Mouse (Mus musculus) liver, postnatal 0 days (tissue): Measurements from ENCODE around the gene Qars. TPM values are rescaled to one million over a fixed set of nuclear protein-coding genes. Genes with fewer than 3 reads are reported as not detected.

Experiments
- ATAC-seq: fragments of 200-750 bp; cut with Nextera tagmentation; 2 replicates; pipeline ENCODE4 v1.8.0; 2017; ENCODE audit warnings: mild to moderate bottlenecking, moderate library complexity
- DNase-seq: peaks from one replicate; pipeline ENCODE4 v3.0.0-alpha.2; 2016
- H3K27ac ChIP-seq: fragments of 300-500 bp; sonication (generic); 2 replicates; pipeline ENCODE4 v1.5.1; 2014; ENCODE audit warnings: antibody characterized with exemption, moderate library complexity, mild to moderate bottlenecking, low read depth
- H3K27me3 ChIP-seq: fragments of 300-500 bp; sonication (generic); 2 replicates; pipeline ENCODE4 v1.6.1; 2014; ENCODE audit warnings: low read length, control low read depth, mixed read lengths; ENCODE audit not compliant: insufficient read depth
- H3K36me3 ChIP-seq: fragments of 300-500 bp; sonication (generic); replicated peaks from 2 replicates; pipeline ENCODE4 v1.6.1; 2014; ENCODE audit warnings: mild to moderate bottlenecking, control low read depth, low read length, moderate library complexity, mixed read lengths; ENCODE audit not compliant: insufficient read depth
- H3K4me1 ChIP-seq: fragments of 300-500 bp; sonication (generic); 2 replicates; pipeline ENCODE4 v1.6.1; 2014; ENCODE audit warnings: antibody characterized with exemption, mild to moderate bottlenecking, control low read depth; ENCODE audit not compliant: insufficient read depth
- H3K4me2 ChIP-seq: fragments of 300-500 bp; sonication (generic); 2 replicates; pipeline ENCODE4 v1.6.1; 2014; ENCODE audit warnings: low read depth, mild to moderate bottlenecking, low read length, moderate library complexity, mixed read lengths
- H3K4me3 ChIP-seq: fragments of 300-500 bp; sonication (generic); 2 replicates; pipeline ENCODE4 v1.5.1; 2014; ENCODE audit warnings: low read depth, low read length
- H3K9ac ChIP-seq: fragments of 300-500 bp; sonication (generic); replicated peaks from 2 replicates; pipeline ENCODE4 v1.6.1; 2014; ENCODE audit warnings: mild to moderate bottlenecking, moderate library complexity
- H3K9me3 ChIP-seq: fragments of 300-500 bp; sonication (generic); 2 replicates; pipeline ENCODE4 v1.6.1; 2016; ENCODE audit warnings: mild to moderate bottlenecking, control low read depth, low read length, mixed read lengths
- CTCF ChIP-seq: sonication (generic); IDR thresholded peaks from 2 replicates; pipeline ENCODE4 v1.5.1; 2016; ENCODE audit warnings: antibody characterized with exemption, low read depth
- EP300 ChIP-seq: IDR thresholded peaks from 2 replicates; pipeline ENCODE4 v1.6.1; 2016; ENCODE audit warnings: antibody characterized with exemption, low read depth, mild to moderate bottlenecking
- WGBS: fragments of 180-500 bp; shearing (Covaris S2); extraction: QIAGEN DNeasy Blood & Tissue Kit; methylation state at CpG from one replicate; pipeline ENCODE4 v1.1.7; 2014; ENCODE audit not compliant: insufficient replicate concordance; 5-methylcytosine and 5-hydroxymethylcytosine counted together
- polyA plus RNA-seq: library from polyadenylated mRNA; unstranded; fragments of >200 nt; fragmentation: Nextera tagmentation; extraction: Ambion mirVana; gene quantifications from 2 replicates; pipeline ENCODE4 v1.2.1, GENCODE M21; 2015

The Qars gene
- polyA plus RNA-seq: 33.0 and 33.3 TPM in 2 replicates

DNA sequence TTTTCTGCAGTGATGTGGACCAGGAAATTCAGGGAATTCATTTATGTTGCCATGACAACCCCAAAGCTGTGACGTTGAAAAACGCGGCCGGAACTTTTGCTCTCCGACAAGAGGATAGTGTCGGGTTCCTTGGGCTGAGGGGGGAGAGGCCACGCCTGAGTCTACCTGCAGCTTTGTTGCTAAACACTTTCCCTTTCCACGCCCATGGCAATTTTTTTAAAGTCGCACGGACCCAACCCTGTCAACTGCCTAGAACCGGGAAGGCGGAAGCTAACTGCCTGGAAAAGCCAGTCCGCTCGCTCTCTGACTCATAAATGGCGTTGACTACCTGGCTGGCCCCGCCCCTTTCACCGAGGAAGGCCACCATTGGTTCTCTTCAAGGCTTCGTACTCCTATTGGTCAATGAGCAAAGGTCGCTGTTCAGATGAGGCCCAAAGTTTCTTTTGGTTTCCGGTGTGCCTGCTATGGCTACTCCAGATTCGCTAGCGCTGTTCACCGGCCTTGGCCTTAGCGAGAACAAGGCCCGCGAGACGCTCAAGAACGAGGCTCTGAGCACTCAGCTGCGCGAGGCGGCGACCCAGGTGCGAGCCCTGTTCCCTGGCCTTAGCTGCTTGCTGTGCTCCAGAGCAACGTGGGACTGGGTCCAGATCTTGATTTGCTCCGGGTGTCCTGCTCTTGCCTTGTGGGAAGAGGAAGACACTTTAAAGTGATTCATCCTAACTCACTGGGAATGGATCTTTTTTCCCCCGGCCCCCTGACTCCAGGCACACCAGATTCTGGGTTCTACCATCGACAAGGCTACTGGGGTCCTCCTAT lies at the start of gene Qars:
TSS of gene Qars (plus strand) at position 88 of the 816 bp plus-strand sequence.
- H3K27ac ChIP-seq: peak within 1 kb of the TSS; percentile 88
- peaks cover 14% of the 10 kb centered on the region for H3K4me1 ChIP-seq
- H3K9ac ChIP-seq: peak within 1 kb of the TSS; percentile 72
- peak within 1 kb of the TSS; percentile 86 for H3K4me2 ChIP-seq
- under 1% methylated on average over 37 of the region's 37 CpGs for WGBS
- H3K9me3 ChIP-seq: no peaks in the 10 kb centered on the region
- H3K4me3 ChIP-seq: peak within 1 kb of the TSS; percentile 61
- no peaks in the 10 kb centered on the region for H3K27me3 ChIP-seq
- TF ChIP-seq EP300 (no peak), CTCF (no peak)
- DNase-seq (peak; percentile 96), ATAC-seq (peak; percentile 98)
- H3K36me3 ChIP-seq: peaks cover 36% of the 10 kb centered on the region

DNA sequence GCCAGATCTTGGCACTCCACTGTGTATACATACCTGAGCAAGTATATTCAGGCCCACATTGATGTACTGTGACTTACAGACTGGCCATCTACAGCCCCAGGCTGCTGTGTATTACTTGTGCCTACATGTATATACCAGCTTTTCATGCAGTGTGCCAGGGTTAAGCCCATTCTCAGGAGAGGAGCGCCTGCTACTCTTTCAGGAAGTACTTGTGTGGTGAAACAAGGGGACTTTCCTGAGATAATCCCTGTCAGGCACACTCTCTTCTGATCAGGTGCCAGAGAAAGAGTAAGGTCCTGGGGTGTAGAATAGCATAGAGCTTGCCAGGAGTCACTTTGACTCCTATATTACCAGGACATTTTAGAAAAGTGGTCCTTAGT lies 47.6 kb upstream of the Qars start:
- peak overlapping the region; percentile 88; the same call in 1 of the 2 replicates for H3K9ac ChIP-seq
- TF ChIP-seq CTCF: no peak
- TF ChIP-seq EP300: no peak
- DNase-seq (no peak), ATAC-seq (peak; percentile 7)
- no peaks in the 10 kb centered on the region for H3K9me3 ChIP-seq
- peak overlapping the region; percentile 81 for H3K27ac ChIP-seq
- peaks cover 18% of the 10 kb centered on the region for H3K4me1 ChIP-seq
- 75% methylated on average over 1 of the region's 1 CpGs for WGBS
- peak overlapping the region; percentile 73 for H3K4me3 ChIP-seq
- H3K4me2 ChIP-seq: peak overlapping the region; percentile 85
- H3K27me3 ChIP-seq: no peaks in the 10 kb centered on the region
- H3K36me3 ChIP-seq: peaks cover 15% of the 10 kb centered on the region

GRCm38 (mm10) chr9:108460319-108461178 lies 47.0 kb upstream of the Qars start, which contains the start of gene Ccdc71:
Ccdc71 (plus strand) TSS chr9:108460527.
- H3K9ac ChIP-seq: peak within 1 kb of the TSS; percentile 88
- peaks cover 18% of the 10 kb centered on the region for H3K4me1 ChIP-seq
- peaks cover 17% of the 10 kb centered on the region for H3K36me3 ChIP-seq
- peak within 1 kb of the TSS; percentile 85 for H3K4me2 ChIP-seq
- ATAC-seq: peak; percentile 92
- peak within 1 kb of the TSS; percentile 73 for H3K4me3 ChIP-seq
- H3K9me3 ChIP-seq: no peaks in the 10 kb centered on the region
- under 1% methylated on average over 47 of the region's 52 CpGs for WGBS
- no peak for TF ChIP-seq EP300
- no peak for TF ChIP-seq CTCF
- peak within 1 kb of the TSS; percentile 81 for H3K27ac ChIP-seq
- no peaks in the 10 kb centered on the region for H3K27me3 ChIP-seq
- DNase-seq: peak; percentile 91

DNA sequence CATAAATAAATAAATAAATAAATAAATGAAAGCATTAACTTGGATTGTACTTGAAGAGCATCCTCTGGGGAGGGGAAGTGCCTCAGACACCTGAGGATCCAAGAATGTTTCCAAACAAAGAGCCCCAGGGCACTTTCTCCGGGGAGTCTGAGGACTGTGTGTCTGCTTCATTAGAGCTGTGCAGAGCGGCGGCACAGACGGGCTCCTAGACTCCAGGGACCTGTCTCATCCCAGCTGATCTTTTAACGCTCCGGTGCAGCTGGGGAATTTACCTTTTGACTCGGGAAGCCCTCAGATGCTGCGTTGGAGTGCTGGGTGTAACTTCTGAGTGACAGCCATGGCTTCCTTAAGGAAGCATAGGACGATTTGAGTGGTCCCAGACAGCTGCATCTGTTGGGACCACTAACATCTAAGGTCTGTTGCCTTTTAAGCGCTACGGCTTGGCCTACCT lies 46.3 kb upstream of the Qars start, which contains the start of gene Klhdc8b:
TSS of gene Klhdc8b (minus strand) at position 401 of the 451 bp plus-strand sequence.
- ATAC-seq: no peak
- peak within 1 kb of the TSS; percentile 85 for H3K4me2 ChIP-seq

DNA sequence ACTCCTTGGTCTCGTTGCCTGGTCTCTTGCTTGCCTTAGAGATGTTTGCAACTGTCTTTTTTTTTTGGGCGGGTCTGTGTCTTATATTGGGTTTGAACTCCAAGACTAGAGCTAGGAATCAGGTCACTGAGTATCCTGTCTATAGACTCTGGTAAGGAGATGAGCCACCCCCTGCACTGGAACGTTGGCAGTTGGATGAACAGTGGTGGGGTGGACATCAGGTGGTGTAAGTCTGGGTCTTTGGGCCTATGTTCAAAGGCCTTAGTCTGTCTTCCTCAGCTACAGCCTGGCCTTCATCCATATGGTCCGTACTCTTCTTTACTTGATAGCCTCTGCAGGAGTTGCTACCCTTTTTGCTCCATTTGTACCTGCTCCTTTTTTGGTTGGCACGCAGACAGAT lies 45.8 kb upstream of the Qars start:
- Histone ChIP-seq H3K36me3 (peaks cover 21% of the 10 kb centered on the region), H3K4me3 (peak overlapping the region; percentile 73), H3K4me1 (peaks cover 18% of the 10 kb centered on the region), H3K9ac (peak overlapping the region; percentile 88), H3K27me3 (no peaks in the 10 kb centered on the region), H3K27ac (no peak overlapping the region), H3K9me3 (no peaks in the 10 kb centered on the region), H3K4me2 (peak overlapping the region; percentile 85)
- TF ChIP-seq EP300 (no peak), CTCF (no peak)
- no peak for DNase-seq
- ATAC-seq: no peak
- 81% methylated on average over 5 of the region's 5 CpGs for WGBS

More for the DNA sequence above, 46.3 kb upstream of the Qars start, which contains the start of gene Klhdc8b:
- WGBS: 25% methylated on average over 11 of the region's 11 CpGs
- H3K27me3 ChIP-seq: no peaks in the 10 kb centered on the region
- H3K36me3 ChIP-seq: peaks cover 21% of the 10 kb centered on the region
- peak within 1 kb of the TSS; percentile 73 for H3K4me3 ChIP-seq
- no peaks in the 10 kb centered on the region for H3K9me3 ChIP-seq
- H3K27ac ChIP-seq: peak within 1 kb of the TSS; percentile 81
- peaks cover 18% of the 10 kb centered on the region for H3K4me1 ChIP-seq
- TF ChIP-seq EP300 (no peak), CTCF (no peak)
- H3K9ac ChIP-seq: peak within 1 kb of the TSS; percentile 88
- no peak for DNase-seq
